Mouse (Mus musculus): ENCODE measurements around the gene Gp9. TPM values are rescaled to one million over a fixed set of nuclear protein-coding genes. Genes with fewer than 3 reads are reported as not detected.

Gp9 gene
- total RNA-seq, 2 experiments from 2014 or later, result not detected

- DNase-seq, result peak; percentile 55
Observed at GRCm38 (mm10) chr6:87787108-87787890, 9.4 kb downstream of the Gp9 start.

GRCm38 (mm10) chr6:87788266-87788895 is 10.5 kb downstream of the Gp9 start:
- DNase-seq, result no peak

DNA sequence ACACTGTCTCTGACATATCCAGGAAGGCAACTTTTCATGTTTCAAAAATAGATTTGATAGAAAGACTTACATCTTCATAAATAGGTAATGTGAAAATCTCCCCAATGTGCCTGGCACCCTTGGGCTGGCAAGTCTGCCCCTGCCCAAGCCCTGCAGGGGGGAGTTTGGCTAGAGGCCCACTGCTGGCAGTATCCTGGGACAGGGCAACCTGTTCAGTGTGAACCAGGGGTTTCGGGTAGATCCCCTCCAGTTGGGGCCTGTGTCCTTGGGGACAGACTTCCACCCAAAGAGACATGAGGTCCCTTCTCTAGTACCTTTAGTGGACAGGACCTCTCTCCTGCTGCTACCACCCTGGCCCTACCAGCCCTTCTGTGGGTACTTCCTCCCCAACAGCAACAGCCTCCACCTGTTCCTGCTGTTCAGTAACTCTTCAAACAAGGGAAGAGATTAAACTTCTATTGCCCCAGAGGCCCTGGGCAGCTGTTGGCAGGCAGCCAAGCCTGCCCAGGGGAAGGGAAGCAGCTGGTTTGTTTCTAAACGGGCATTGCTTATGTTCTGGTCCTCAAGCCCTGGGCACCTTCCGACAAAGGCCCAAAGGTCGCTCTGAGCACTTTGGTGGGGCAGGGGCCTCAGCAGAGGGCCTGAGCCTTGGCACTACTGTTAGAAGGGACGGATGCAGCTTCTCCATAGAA is 11.2 kb downstream of the Gp9 start:
- DNase-seq, result peak; percentile 12

GRCm38 (mm10) chr6:87789791-87790190 is 11.9 kb downstream of the Gp9 start:
- DNase-seq, result no peak

- no peak for DNase-seq
Observed at GRCm38 (mm10) chr6:87790779-87791480, 13.1 kb downstream of the Gp9 start.

- DNase-seq, result no peak
Observed at GRCm38 (mm10) chr6:87791826-87792225, 14.0 kb downstream of the Gp9 start.

GRCm38 (mm10) chr6:87793821-87794510 is 16.1 kb downstream of the Gp9 start:
- no peak for DNase-seq

- no peak for DNase-seq
Observed at GRCm38 (mm10) chr6:87795385-87796150, 17.7 kb downstream of the Gp9 start.

- no peak for DNase-seq
Observed at GRCm38 (mm10) chr6:87796251-87796880, 18.5 kb downstream of the Gp9 start.

DNA sequence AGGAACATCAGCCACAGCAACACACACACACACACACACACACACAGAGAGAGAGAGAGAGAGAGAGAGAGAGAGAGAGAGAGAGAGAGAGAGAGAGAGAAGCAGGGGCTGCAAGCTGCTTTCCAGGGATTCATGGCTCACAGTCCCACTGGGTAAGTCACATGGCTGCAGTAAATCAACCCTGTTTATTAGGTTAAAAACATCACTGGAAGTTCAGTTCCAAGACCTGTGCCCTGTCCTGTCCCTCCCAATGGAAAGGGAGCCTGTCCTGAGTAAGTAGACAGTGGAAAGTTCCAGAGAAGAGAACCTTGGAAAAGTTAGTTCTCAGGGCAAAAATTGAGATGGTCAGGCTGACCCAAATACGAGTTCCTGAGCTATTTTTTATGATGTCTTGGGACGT is 19.4 kb downstream of the Gp9 start:
- no peak for DNase-seq

- DNase-seq, result no peak
Observed at GRCm38 (mm10) chr6:87799576-87799975, 21.7 kb downstream of the Gp9 start.

DNA sequence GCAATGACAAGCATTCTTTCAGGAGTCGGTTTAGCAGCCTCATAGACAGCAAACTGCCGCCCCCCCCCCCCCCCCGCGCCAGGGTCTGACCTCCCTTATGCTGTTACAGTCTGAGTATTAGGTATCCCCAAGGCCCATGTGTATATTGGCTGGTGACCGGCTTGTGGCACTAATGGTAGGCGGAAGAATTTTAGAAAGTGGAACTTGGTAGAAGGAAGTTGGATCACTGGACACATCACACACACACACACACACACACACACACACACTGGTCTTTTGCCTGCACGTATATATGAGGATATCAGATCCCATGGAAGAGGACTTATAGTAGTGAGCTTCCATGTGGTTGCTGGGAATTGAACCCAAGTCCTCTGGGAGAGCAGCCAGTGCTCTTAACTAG is 24.6 kb downstream of the Gp9 start:
- no peak for DNase-seq

DNA sequence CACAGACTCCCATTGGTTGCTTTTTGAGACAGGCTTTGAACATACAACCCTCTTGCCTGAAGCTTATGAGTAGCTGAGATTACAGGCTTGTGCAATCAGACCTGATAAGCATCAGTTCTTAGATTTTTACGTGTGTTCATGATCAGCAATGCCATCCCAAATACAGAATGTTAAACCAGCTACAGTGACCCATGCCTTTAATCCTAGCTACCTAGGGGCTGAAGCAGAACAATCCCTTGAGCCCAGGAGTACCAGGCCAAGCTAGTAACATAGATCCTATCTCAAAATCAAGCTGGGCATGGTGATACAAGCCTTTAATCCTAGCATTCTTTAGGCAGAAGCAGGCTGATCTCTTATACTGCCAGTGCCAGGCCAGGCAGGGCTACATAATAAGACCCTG is 26.2 kb downstream of the Gp9 start:
- no peak for DNase-seq

DNA sequence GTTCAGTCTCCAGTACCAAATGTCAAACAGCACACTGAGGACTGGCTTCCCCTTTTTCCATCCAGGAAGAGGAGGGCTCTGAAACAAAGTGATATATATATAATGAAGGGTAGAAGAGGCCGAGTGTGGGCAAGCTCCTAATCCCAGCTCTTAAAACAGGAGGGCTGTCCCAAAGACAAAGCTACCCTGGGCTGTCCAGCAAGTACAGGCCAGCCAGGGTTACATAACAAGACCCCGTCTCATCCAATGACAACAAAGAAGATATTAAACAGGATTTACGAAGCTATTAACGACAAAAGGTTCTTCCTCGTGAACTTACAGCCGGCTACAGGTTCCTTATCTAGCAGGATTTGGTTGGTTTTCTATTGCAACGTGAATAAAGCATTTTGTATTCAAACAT is 27.0 kb downstream of the Gp9 start:
- DNase-seq, result no peak

- no peak for DNase-seq
Observed at GRCm38 (mm10) chr6:87805448-87805847, 27.6 kb downstream of the Gp9 start.

DNA sequence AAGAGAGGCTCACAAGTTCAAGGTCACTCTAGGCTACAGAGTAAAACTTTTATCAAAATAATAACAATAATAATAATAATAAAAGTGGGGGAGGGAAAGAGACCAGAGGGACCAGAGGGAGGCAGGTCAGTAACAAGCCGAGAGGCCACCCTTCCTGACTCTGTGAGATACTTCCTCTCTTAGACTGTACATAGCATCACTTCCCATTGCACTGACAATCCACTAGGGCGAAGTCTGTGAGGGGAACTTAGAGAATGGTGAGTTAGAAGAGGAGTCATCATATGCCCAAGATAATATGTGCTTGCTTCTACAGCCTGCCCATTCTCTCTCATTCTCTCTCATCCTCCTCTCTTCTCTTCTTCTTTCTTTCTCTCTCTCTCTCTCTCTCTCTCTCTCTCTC is 28.2 kb downstream of the Gp9 start:
- no peak for DNase-seq

GRCm38 (mm10) chr6:87806857-87807256 is 29.0 kb downstream of the Gp9 start:
- DNase-seq, result no peak

- DNase-seq, result no peak
Observed at GRCm38 (mm10) chr6:87807735-87808440, 30.0 kb downstream of the Gp9 start.

- no peak for DNase-seq
Observed at GRCm38 (mm10) chr6:87808521-87808920, 30.6 kb downstream of the Gp9 start.

DNA sequence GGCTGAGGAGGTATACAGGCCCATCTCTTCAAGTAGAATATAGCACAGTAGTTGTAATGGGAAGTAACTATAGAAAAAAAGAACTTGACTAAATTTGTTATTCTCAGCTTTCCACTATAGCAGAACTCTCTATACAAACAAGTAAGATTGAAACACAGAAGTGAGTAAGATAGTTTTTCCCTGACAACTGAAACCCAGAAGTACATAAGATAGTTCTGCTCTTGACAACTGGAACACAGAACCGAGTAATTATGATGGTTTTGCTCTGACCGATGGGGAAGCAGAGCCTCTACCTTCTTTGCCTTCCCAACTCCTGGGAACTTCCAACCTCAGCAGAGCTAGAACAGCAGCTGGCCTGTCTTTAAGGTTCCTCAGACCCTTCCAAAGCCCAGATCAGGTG is 31.3 kb downstream of the Gp9 start:
- DNase-seq, result no peak

All from gastrocnemius, postnatal 25 days (tissue).